In genomic region chr4:111451283-111451918, GRCm38 (mm10) we compare ENCODE assay signal across 14 mouse cellular contexts. TPM values are rescaled to one million over a fixed set of nuclear protein-coding genes. Genes with fewer than 3 reads are reported as not detected.
A peak's percentile ranks its signal among the peaks of the same experiment; 100 is the strongest.
DNase-seq lines count a peak whose midpoint lies in the region; ATAC-seq lines count a peak whose summit lies in the region.
"Had no signal": no experiment of that assay in that cellular context is flagged by ENCODE, and none has a peak within 500 bp of the region (broad histone marks: within the 10 kb centered on the region; RNA-seq: fewer than 3 reads in every experiment).

No protein-coding gene starts in this region.

- H3K4me1 ChIP-seq in heart, embryonic 11.5 days (ENCODE audit: control insufficient read depth, insufficient read depth, low read length), result peaks cover 12% of the 10 kb centered on the region
- H3K4me1 ChIP-seq in neural tube, embryonic 15.5 days, result peaks cover under 1% of the 10 kb centered on the region; the same call in 1 of the 2 replicates
- peaks cover 27% of the 10 kb centered on the region for H3K4me1 ChIP-seq in lung, embryonic 15.5 days

- peaks cover 5% of the 10 kb centered on the region; the same call in 1 of the 2 replicates for H3K36me3 ChIP-seq in heart, embryonic 11.5 days (ENCODE audit: control insufficient read depth, insufficient read depth, low read length)
- peaks cover 28% of the 10 kb centered on the region for H3K36me3 ChIP-seq in neural tube, embryonic 15.5 days
- peaks cover 16% of the 10 kb centered on the region for H3K36me3 ChIP-seq in lung, embryonic 15.5 days

- DNase-seq in heart, postnatal 25 days (ENCODE audit: low spot score), result no peak
- DNase-seq in neural tube, embryonic 10.5 days (ENCODE audit: extremely low spot score, low spot score), result no peak
- peak; percentile 33 for DNase-seq in yolk sac, embryonic 10.5 days (ENCODE audit: low spot score)
- DNase-seq in thymus, adult 18-20 months, result no peak
- DNase-seq in spleen, postnatal 36 days (ENCODE audit: low spot score in 2 of 2), result no peak
- DNase-seq: adrenal gland, adult 8-10 months; B cell, adult 2 months; liver; thymus, postnatal 25 days had no signal

- no peak overlapping the region for H3K4me3 ChIP-seq in heart, embryonic 11.5 days (ENCODE audit: low read depth, low read length)
- H3K4me3 ChIP-seq in neural tube, embryonic 15.5 days (replicated peaks), result no peak overlapping the region
- no peak overlapping the region for H3K4me3 ChIP-seq in lung, embryonic 15.5 days
- H3K4me3 ChIP-seq: left cerebral cortex, adult 2 months had no signal

- no peak overlapping the region for H3K4me2 ChIP-seq in heart, embryonic 11.5 days
- H3K4me2 ChIP-seq in neural tube, embryonic 15.5 days, result no peak overlapping the region
- H3K4me2 ChIP-seq in lung, embryonic 15.5 days, result no peak overlapping the region

- no peaks in the 10 kb centered on the region for H3K9me3 ChIP-seq in heart, embryonic 11.5 days (replicated peaks; ENCODE audit: control insufficient read depth, low read length)
- no peaks in the 10 kb centered on the region for H3K9me3 ChIP-seq in neural tube, embryonic 15.5 days (replicated peaks)
- H3K9me3 ChIP-seq in lung, embryonic 15.5 days, result no peaks in the 10 kb centered on the region

- H3K27ac ChIP-seq in heart, embryonic 11.5 days (ENCODE audit: low read depth, low read length), result no peak overlapping the region
- H3K27ac ChIP-seq in neural tube, embryonic 15.5 days (replicated peaks), result no peak overlapping the region
- no peak overlapping the region for H3K27ac ChIP-seq in lung, embryonic 15.5 days
- H3K27ac ChIP-seq: left cerebral cortex, adult 2 months had no signal

- no peaks in the 10 kb centered on the region for H3K27me3 ChIP-seq in heart, embryonic 11.5 days (ENCODE audit: control insufficient read depth, insufficient read depth, low read length)
- H3K27me3 ChIP-seq in neural tube, embryonic 15.5 days (replicated peaks), result no peaks in the 10 kb centered on the region
- no peaks in the 10 kb centered on the region for H3K27me3 ChIP-seq in lung, embryonic 15.5 days

- H3K9ac ChIP-seq in heart, embryonic 11.5 days (ENCODE audit: low read depth, low read length), result no peak overlapping the region
- H3K9ac ChIP-seq in neural tube, embryonic 15.5 days (replicated peaks), result no peak overlapping the region
- no peak overlapping the region for H3K9ac ChIP-seq in lung, embryonic 15.5 days

- ATAC-seq in heart, embryonic 11.5 days (replicated peaks; ENCODE audit: insufficient number of reproducible peaks, low FRiP score, low TSS enrichment), result peak; percentile 33; the same call in 1 of the 2 replicates
- ATAC-seq in neural tube, embryonic 15.5 days (ENCODE audit: low FRiP score), result 0 out of 2 replicates have a peak, but pooled peaks have one; percentile 28
- ATAC-seq in lung, embryonic 15.5 days (ENCODE audit: borderline replicate concordance, extremely low read depth, low FRiP score, low TSS enrichment), result peak; percentile 48; the same call in 1 of the 2 replicates

- WGBS in heart, embryonic 11.5 days (ENCODE audit: insufficient replicate concordance), result 38% methylated on average over 7 of the region's 7 CpGs
- 79% methylated on average over 7 of the region's 7 CpGs for WGBS in neural tube, embryonic 15.5 days
- WGBS in lung, embryonic 15.5 days, result 49% methylated on average over 7 of the region's 7 CpGs

- intact Hi-C loops in heart, postnatal 25 days (cut with DNase I), result no loop called here

RNA-seq across cellular contexts. Expression of gene Bend5, which starts 36.6 kb away (rescaled TPM):
- polyA plus RNA-seq in heart, embryonic 11.5 days (2014; fragmentation: Nextera tagmentation; extraction: Ambion mirVana), result 17.7 and 20.0 TPM in 2 replicates
- 1 to 10 TPM; 5.1 to 6.3 TPM for total RNA-seq in heart, postnatal 25 days (2021)
- polyA plus RNA-seq in neural tube, embryonic 15.5 days (2015; fragmentation: Nextera tagmentation; extraction: Ambion mirVana), result 45.9 and 55.3 TPM in 2 replicates
- 23.3 and 24.2 TPM in 2 replicates for polyA plus RNA-seq in lung, embryonic 15.5 days (2015; fragmentation: Nextera tagmentation; extraction: Ambion mirVana)
- total RNA-seq: megakaryocyte-erythroid progenitor cell, adult 5-6 weeks had no signal
